In genomic region chr17:8658751-8659454, GRCm38 (mm10) we compare ENCODE assay signal across 21 mouse cellular contexts.
DNase-seq lines count a peak whose midpoint lies in the region; ATAC-seq lines count a peak whose summit lies in the region.
"Had no signal": no experiment of that assay in that cellular context is flagged by ENCODE, and none has a peak within 500 bp of the region (broad histone marks: within the 10 kb centered on the region; RNA-seq: fewer than 3 reads in every experiment).

No protein-coding gene starts in this region.

- no peaks in the 10 kb centered on the region for H3K9me3 ChIP-seq in kidney, embryonic 14.5 days (ENCODE audit: control insufficient read depth, low read length)
- H3K9me3 ChIP-seq: heart, embryonic 12.5 days; hindbrain, embryonic 12.5 days; limb, embryonic 12.5 days; liver, embryonic 12.5 days; neural tube, embryonic 15.5 days had no signal

- DNase-seq in kidney, adult 18-20 months = peak; percentile 65
- DNase-seq in brain, adult 2 months (ENCODE audit: low read depth, low spot score) = peak; percentile 49
- peak; percentile 60 for DNase-seq in kidney, postnatal 10 days
- no peak for DNase-seq in thymus, postnatal 0 days (ENCODE audit: low spot score)
- no peak for DNase-seq in left cerebral cortex, adult 18-20 months (ENCODE audit: low spot score in 2 of 2)
- DNase-seq in adrenal gland, adult (ENCODE audit: inconsistent age in 2 of 2, low spot score in 1 of 2) = no peak
- DNase-seq: adrenal gland, postnatal 25 days; cerebellum, adult 2 months; heart, postnatal 14 days; lung, adult 2 months; lung, postnatal 36 days; right cerebral cortex, postnatal 4 days had no signal

- no peak for ATAC-seq in kidney, embryonic 14.5 days (ENCODE audit: low FRiP score, low TSS enrichment)
- ATAC-seq: activated CD4-positive, CD25-positive, alpha-beta regulatory T cell, adult 4 months; forebrain, embryonic 16.5 days; liver, embryonic 12.5 days; midbrain, embryonic 16.5 days had no signal

- H3K9ac ChIP-seq in kidney, embryonic 14.5 days (ENCODE audit: low read depth, low read length) = no peak overlapping the region
- H3K9ac ChIP-seq: heart, embryonic 12.5 days; hindbrain, embryonic 12.5 days; limb, embryonic 12.5 days; liver, embryonic 12.5 days; neural tube, embryonic 15.5 days had no signal

- H3K4me1 ChIP-seq in kidney, embryonic 14.5 days (ENCODE audit: control insufficient read depth, insufficient read depth, low read length) = no peaks in the 10 kb centered on the region
- H3K4me1 ChIP-seq: heart, embryonic 12.5 days; hindbrain, embryonic 12.5 days; limb, embryonic 12.5 days; liver, embryonic 12.5 days; neural tube, embryonic 15.5 days had no signal

- no peak overlapping the region for H3K4me3 ChIP-seq in kidney, embryonic 14.5 days (ENCODE audit: low read length)
- H3K4me3 ChIP-seq: heart, embryonic 12.5 days; hindbrain, embryonic 12.5 days; limb, embryonic 12.5 days; liver, embryonic 12.5 days; neural tube, embryonic 15.5 days had no signal

- H3K36me3 ChIP-seq in kidney, embryonic 14.5 days (ENCODE audit: control insufficient read depth, insufficient read depth, low read length) = no peaks in the 10 kb centered on the region
- H3K36me3 ChIP-seq: heart, embryonic 12.5 days; hindbrain, embryonic 12.5 days; limb, embryonic 12.5 days; liver, embryonic 12.5 days; neural tube, embryonic 15.5 days had no signal

- WGBS in kidney, embryonic 14.5 days = 62% methylated on average over 16 of the region's 16 CpGs

- no peak overlapping the region for H3K27ac ChIP-seq in kidney, embryonic 14.5 days (ENCODE audit: low read depth, low read length)
- H3K27ac ChIP-seq: hindbrain, embryonic 12.5 days; limb, embryonic 12.5 days; liver, embryonic 12.5 days; neural tube, embryonic 15.5 days had no signal

- no peaks in the 10 kb centered on the region for H3K27me3 ChIP-seq in kidney, embryonic 14.5 days (ENCODE audit: control insufficient read depth, insufficient read depth, low read length)
- H3K27me3 ChIP-seq: hindbrain, embryonic 12.5 days; limb, embryonic 12.5 days; liver, embryonic 12.5 days had no signal

- H3K4me2 ChIP-seq in kidney, embryonic 14.5 days (replicated peaks; ENCODE audit: low read depth, low read length) = no peak overlapping the region
- H3K4me2 ChIP-seq: heart, embryonic 12.5 days; hindbrain, embryonic 12.5 days; limb, embryonic 12.5 days; liver, embryonic 12.5 days; neural tube, embryonic 15.5 days had no signal

Comparison
In these comparisons a context has a peak if more than half of its experiments do, and no peak if none do; other contexts are left out.
1. DNase-seq: peak in kidney, adult 18-20 months (single experiment), brain, adult 2 months (single experiment) and kidney, postnatal 10 days (single experiment); none in thymus, postnatal 0 days (single experiment), left cerebral cortex, adult 18-20 months (0 of 2) and adrenal gland, adult (0 of 2).